Mouse (Mus musculus) B cell, adult 62 days (primary cell): Measurements from ENCODE around the gene Msn. TPM values are rescaled to one million over a fixed set of nuclear protein-coding genes. Genes with fewer than 3 reads are reported as not detected.

Experiments used
- total RNA-seq: library from RNA; stranded (reverse); gene quantifications from 4 replicates; pipeline ENCODE4 v1.2.4, GENCODE M21; 2023

The Msn gene
- total RNA-seq: 720 to 754 TPM (median 731 TPM) in 4 replicates

DNA sequence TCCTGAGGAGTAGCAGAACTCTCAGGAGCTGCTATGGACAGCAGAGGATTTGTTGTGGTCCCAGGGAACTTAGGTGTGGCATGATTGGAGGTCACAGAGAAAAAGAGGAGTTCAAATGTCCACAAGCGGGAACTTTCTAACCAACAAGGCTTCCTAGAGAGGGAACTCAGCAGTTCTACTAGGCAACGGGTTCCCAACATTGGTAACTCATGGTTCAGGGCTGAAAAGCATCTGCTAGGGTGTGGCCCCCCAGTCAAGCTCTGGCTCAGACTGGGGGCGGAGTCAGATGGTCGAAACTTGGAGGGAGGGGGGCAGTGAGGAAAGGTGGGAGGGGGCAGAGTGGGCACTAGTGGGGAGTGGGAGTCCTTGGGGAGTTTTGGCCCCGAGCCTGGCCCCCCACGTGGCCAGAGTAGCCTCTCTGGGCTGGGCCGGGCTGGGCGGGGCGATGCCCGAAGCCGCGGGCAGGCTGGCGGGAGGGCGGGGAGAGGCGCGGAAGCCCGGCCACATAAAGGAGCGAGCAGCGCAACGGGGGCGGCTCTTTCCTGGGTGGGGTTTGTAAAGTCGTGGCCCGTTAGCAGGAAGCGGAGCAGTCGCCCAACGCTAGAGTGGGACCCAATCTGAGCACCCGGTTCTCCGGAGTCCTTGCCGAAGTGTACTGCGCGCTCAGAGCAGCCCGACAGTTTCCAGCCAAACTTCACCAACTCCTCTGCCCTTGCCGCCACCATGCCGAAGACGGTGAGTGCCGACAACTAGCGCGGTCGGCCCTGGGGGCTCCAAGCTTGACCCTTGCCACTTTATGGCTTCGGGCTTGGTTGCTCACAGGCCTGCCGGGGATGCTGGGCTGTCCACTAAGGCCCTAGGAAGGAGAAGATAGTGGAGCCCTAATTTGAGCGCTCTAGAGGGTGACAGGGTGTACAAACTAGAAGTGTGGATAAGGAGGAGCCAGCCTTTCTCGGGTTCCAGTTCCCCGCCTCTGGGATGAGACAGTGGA is at the start of gene Msn:
Msn (plus strand) TSS at position 534 of the 991 bp plus-strand sequence.

Other genes with a start within 250 kb of the Msn start
- 63.7 to 75.6 TPM (median 69.7 TPM) in 4 replicates for gene Las1l, start 139.1 kb upstream of the Msn start, total RNA-seq
- not detected in 4 replicates for gene Vsig4, start 197.4 kb downstream of the Msn start, total RNA-seq